Mouse (Mus musculus) megakaryocyte, embryonic 14.5 days (primary cell): ENCODE data around the gene Ssrp1. TPM values are rescaled to one million over a fixed set of nuclear protein-coding genes. Genes with fewer than 3 reads are reported as not detected.
A peak's percentile ranks its signal among the peaks of the same experiment; 100 is the strongest.

Experiments used
- H3K27me3 ChIP-seq: replicated peaks from 2 replicates; pipeline ENCODE3; 2012; ENCODE audit warnings: inconsistent platforms
- H3K36me3 ChIP-seq: replicated peaks from 2 replicates; pipeline ENCODE3; 2012; ENCODE audit warnings: low read length, inconsistent platforms, mixed read lengths
- H3K4me1 ChIP-seq: 2 replicates; pipeline ENCODE4 v1.6.1; 2012; ENCODE audit warnings: inconsistent platforms
- H3K4me3 ChIP-seq: replicated peaks from 2 replicates; pipeline ENCODE3; 2012; ENCODE audit warnings: moderate library complexity, mild to moderate bottlenecking, inconsistent platforms
- H3K9me3 ChIP-seq: 2 replicates; pipeline ENCODE4 v1.6.1; 2012; ENCODE audit warnings: inconsistent platforms
- FLI1 ChIP-seq: IDR thresholded peaks from 2 replicates; pipeline ENCODE4 v1.6.1; 2012; ENCODE audit warnings: low read length, inconsistent platforms, mixed read lengths
- GATA1 ChIP-seq: IDR thresholded peaks from 3 replicates; pipeline ENCODE4 v1.6.1; 2012; ENCODE audit warnings: mixed read lengths, low read length, inconsistent platforms, borderline replicate concordance
- polyA plus RNA-seq: library from polyadenylated mRNA; stranded (reverse); fragments of >175 nt; gene quantifications from 2 replicates; pipeline ENCODE4 v1.2.3, GENCODE M21; 2012; ENCODE audit warnings: low replicate concordance; ENCODE audit not compliant: insufficient read depth

Ssrp1 gene
- polyA plus RNA-seq, 1 experiment, result 23.0 TPM

DNA sequence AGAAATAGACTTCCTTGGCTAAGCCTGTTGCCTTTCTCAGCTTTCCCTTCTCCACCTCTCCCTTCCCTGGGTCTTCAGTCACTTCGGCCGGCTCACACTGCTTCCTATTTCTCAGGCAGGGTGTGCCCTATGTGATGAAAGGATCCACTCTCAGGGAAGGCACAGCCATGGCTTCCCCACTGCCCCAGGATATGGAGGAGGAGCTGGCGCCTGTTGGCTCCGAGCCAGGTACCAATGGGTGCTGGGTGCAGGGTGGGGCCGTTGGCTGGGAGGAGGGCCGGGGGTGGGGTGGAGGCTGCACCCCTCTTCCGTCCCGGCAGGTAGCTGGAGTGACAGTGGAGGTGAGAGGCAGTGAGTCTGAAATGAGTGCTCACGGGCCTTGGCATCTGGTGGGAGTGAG is 13.7 kb downstream of the Ssrp1 start:
- H3K9me3 ChIP-seq, result no peaks in the 10 kb centered on the region
- H3K27me3 ChIP-seq, result peaks cover 70% of the 10 kb centered on the region
- H3K36me3 ChIP-seq, result peaks cover 15% of the 10 kb centered on the region
- peaks cover 31% of the 10 kb centered on the region for H3K4me1 ChIP-seq
- TF ChIP-seq GATA1 (no peak), FLI1 (no peak)
- no peak overlapping the region for H3K4me3 ChIP-seq

DNA sequence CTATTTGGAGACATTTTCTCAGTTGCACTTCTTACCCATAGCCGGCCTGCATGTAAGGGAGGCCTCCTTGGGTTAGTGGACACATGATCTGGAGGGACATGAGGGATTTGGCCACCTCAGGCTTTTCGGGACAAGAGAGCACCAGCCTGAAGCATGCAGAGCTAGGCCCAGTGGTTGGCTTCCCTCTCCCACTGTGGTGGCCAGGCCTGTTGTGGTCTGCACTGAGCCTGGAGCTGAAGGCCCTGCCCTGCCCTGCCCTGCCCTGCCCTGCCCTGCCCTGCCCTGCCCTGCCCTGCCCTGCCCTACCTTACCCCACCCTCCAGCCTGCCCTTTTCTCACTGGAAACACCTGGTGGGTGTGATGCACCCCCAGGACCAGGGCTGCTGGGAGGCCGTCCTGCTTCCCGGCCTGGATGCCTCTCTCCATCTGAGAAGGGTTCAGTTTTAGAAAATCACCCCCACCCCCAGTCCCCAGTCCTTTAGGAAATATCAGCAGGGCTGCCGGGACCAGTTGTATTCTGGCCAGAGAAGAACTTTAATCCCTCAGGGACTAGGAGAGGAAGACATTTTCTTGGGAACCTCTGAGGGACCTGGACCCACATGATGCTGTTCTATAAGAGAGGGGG is 16.3 kb downstream of the Ssrp1 start:
- no peaks in the 10 kb centered on the region for H3K36me3 ChIP-seq
- H3K9me3 ChIP-seq, result no peaks in the 10 kb centered on the region
- H3K4me3 ChIP-seq, result no peak overlapping the region
- H3K27me3 ChIP-seq, result peaks cover 91% of the 10 kb centered on the region
- peaks cover 13% of the 10 kb centered on the region for H3K4me1 ChIP-seq
- TF ChIP-seq GATA1 (no peak), FLI1 (no peak)

DNA sequence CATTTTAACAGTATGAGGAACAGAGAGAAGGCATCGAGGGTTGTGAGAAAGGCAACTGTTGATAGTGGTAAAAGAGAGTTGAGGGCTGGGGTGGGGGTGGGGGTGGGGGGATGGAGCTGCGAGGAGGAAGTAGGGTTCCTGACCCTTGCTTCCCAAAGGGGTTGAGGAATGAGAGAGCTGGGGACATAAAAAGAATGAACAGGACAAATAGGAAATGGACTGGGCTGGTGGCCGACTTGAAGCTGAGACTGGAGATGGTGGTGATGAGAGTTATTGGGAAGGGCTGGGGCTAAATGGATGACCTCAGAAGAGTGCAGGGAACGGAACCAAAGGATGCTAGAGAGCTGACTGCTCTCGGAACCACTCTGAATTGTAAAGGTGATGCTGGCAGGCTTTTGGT is 19.7 kb downstream of the Ssrp1 start:
- no peak for TF ChIP-seq FLI1
- TF ChIP-seq GATA1, result no peak
- Histone ChIP-seq H3K4me3 (no peak overlapping the region), H3K9me3 (0 out of 2 replicates have a peak, but pooled peaks cover 3% of the 10 kb centered on the region), H3K36me3 (no peaks in the 10 kb centered on the region), H3K4me1 (peaks cover 6% of the 10 kb centered on the region; the same call in 1 of the 2 replicates), H3K27me3 (peaks cover 91% of the 10 kb centered on the region)

DNA sequence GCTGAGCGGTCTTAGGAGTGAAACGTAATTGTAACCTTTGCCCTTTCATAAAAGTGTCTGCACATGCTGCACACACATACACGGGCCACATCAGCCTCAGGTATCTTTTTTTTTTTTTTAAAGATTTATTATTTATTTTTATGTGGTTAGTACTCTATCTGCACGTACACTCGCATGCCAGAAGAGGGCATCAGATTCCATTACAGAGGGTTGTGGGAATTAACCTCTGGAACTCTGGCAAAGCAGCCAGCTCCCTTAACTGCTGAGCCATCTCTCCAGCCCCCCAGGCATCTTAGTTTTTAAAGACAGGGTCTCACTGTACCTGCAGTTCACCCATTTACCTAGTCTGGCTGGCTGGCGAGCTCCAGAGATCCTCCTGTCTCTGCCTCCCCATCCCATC is 22.6 kb downstream of the Ssrp1 start:
- Histone ChIP-seq H3K36me3 (no peaks in the 10 kb centered on the region), H3K4me1 (peaks cover 6% of the 10 kb centered on the region; the same call in 1 of the 2 replicates), H3K4me3 (no peak overlapping the region), H3K27me3 (peaks cover 86% of the 10 kb centered on the region), H3K9me3 (0 out of 2 replicates have a peak, but pooled peaks cover 3% of the 10 kb centered on the region)
- TF ChIP-seq GATA1, result no peak
- TF ChIP-seq FLI1, result no peak

DNA sequence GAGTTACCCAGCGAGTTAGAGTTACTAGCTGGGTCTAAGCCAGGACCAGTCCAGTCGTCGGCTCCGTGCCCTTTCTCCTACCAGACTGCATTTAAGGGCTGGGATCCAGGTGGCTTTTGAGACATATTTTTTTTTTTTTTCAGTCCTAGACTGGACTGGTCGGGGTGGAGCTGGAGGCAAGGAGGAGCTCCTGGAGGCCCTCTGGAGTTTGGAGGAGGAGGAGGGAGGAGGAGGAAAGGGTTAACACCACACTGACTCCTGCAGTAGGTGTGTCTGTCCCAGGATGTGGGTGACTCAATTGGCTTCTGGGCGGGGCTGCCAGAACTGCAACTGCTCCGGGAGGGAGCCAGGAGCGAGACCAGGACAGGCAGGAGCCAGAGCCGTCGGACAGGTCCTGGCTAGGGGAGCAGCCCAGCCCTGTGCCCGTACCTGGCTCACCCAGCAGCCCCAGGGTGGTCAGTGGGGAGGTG is 23.6 kb downstream of the Ssrp1 start:
- TF ChIP-seq GATA1, result no peak
- Histone ChIP-seq H3K9me3 (0 out of 2 replicates have a peak, but pooled peaks cover 3% of the 10 kb centered on the region), H3K27me3 (peaks cover 86% of the 10 kb centered on the region), H3K4me3 (peak overlapping the region; percentile 75), H3K36me3 (no peaks in the 10 kb centered on the region), H3K4me1 (peaks cover 6% of the 10 kb centered on the region; the same call in 1 of the 2 replicates)

DNA sequence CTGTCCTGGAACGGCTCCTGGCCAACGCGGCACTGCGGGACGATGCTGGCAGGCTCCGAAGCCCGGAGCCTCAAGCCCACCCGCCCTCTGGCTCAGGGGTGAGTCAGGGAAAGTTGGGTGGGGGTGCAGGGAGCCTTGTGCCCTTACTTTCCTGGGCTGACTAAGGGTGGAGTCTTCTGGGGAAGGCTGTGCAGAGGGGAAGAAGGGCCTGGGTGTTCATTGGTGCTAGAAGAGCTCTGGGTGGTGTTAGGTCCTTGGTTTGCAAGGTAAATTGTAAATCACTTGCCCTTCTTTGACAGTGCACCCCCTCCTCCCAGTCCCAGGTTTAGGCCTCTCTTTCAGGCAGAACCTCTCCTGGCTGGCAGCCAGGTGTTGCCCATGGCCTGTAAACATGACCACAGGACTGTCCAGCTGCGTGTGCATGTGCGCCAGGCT is 24.1 kb downstream of the Ssrp1 start:
- Histone ChIP-seq H3K27me3 (peaks cover 85% of the 10 kb centered on the region), H3K9me3 (0 out of 2 replicates have a peak, but pooled peaks cover 3% of the 10 kb centered on the region), H3K36me3 (no peaks in the 10 kb centered on the region), H3K4me1 (peaks cover 6% of the 10 kb centered on the region; the same call in 1 of the 2 replicates), H3K4me3 (peak overlapping the region; percentile 75)
- TF ChIP-seq GATA1, result no peak
- TF ChIP-seq FLI1, result no peak

DNA sequence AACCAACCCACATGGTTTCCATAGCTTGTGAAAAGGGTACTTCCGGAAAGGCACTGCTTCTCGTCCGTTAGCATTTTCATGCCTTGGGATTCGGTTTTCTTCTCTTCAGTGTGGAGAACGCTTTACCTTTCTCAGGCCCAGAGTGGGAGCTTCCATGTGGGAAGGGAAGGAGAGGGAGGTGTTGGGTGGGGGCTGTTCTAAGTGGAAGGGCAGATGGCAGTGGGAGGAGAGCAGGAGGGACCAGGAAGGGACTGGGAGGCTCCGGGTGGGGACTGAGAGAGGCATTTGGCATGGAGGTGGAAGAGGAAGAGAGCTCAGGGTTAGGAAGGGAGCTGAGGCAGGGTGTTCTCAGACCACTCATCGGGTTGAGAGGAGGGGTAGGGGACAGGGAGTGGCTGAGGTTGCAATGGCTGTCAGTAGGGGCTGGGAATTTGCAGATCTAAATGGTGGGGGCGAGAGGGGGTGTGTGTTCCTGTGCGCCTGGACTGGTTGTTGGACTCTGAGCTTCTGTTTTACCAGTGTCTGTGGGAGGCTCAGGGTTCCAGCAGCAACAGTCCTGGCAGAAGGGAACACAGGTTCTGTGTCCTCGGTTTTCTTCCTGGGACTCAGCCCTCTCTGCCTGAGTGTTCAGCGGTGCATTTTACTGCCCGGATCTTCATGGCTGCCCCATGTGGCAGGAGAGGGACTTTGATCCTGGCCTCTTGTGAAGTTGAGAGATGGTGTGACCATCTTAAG is 28.3 kb downstream of the Ssrp1 start:
- Histone ChIP-seq H3K27me3 (peaks cover 75% of the 10 kb centered on the region), H3K4me3 (no peak overlapping the region), H3K4me1 (peaks cover 6% of the 10 kb centered on the region; the same call in 1 of the 2 replicates), H3K9me3 (no peaks in the 10 kb centered on the region), H3K36me3 (no peaks in the 10 kb centered on the region)
- no peak for TF ChIP-seq GATA1
- no peak for TF ChIP-seq FLI1

DNA sequence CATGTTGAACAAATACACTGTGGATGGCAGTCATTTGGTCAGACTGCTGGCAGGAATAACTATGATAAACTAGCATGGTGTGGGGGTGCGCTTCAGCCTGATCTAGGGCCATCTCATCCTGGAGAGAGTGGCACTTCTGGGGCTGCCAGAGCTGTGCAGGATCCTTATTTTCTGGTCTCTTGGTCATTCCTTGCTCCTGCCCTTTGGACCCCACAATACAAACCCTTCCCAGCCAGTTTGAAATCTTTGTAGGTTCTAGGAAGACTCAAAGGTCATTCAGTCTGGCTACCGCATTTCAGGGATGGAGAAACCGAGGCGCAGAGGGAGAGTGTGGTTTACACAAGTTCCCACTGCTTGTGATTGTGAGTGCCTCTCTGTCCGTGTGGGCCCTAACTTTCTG is 29.9 kb downstream of the Ssrp1 start:
- Histone ChIP-seq H3K36me3 (no peaks in the 10 kb centered on the region), H3K4me3 (no peak overlapping the region), H3K4me1 (no peaks in the 10 kb centered on the region), H3K9me3 (no peaks in the 10 kb centered on the region), H3K27me3 (peaks cover 66% of the 10 kb centered on the region)
- TF ChIP-seq GATA1, result no peak
- TF ChIP-seq FLI1, result no peak

DNA sequence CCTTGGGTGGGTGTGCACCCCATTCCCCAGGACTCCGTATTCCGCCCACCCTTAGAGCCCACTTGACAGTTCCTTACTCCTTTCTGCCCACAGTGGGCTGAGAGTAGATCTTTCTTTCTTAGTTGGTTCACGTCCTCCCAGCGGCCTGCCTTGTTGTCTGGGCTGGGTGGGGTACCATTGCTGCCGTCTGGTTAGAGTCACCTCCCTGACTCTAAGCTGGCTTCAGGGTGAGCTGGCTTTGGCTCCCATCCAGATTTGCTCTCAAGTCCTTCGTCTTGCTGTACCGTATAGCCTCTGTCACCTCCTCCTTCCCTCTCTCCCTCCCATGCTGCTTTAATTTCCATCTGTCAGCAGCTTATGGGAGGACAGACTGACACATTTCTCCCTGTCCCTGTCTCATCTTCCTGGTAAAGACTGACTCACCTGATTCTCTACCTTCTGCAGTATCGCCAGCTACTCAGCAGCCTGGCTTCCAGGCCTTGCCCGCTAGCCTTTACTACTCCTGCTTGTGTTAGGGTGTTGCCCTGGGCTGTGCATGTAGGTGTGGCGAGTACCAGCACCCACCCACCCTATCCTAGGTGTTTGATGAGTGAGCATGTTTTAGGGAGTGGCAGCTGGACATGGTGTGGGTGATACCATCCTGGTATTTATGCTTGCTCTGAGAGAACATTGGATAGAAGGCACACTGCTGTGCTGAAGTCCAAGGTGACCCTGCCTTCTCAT is 31.0 kb downstream of the Ssrp1 start:
- Histone ChIP-seq H3K4me3 (no peak overlapping the region), H3K9me3 (no peaks in the 10 kb centered on the region), H3K36me3 (no peaks in the 10 kb centered on the region), H3K4me1 (no peaks in the 10 kb centered on the region), H3K27me3 (peaks cover 56% of the 10 kb centered on the region)
- TF ChIP-seq FLI1 (no peak), GATA1 (no peak)
